ENCODE assay signal across 8 mouse cellular contexts in genomic region chr8:106718091-106718500, GRCm38 (mm10). TPM values are rescaled to one million over a fixed set of nuclear protein-coding genes. Genes with fewer than 3 reads are reported as not detected.
DNase-seq lines count a peak whose midpoint lies in the region; ATAC-seq and TF ChIP-seq lines count a peak whose summit lies in the region.

No protein-coding gene starts in this region.

- peak overlapping the region; percentile 50 for H3K4me2 ChIP-seq in heart, embryonic 14.5 days (ENCODE audit: low read length)
- 0 out of 2 replicates have a peak overlapping the region, but pooled peaks have one; percentile 13 for H3K4me2 ChIP-seq in liver, postnatal 0 days (ENCODE audit: low read depth, low read length)
- H3K4me2 ChIP-seq in neural tube, embryonic 15.5 days, result peak overlapping the region; percentile 47

- no peaks in the 10 kb centered on the region for H3K27me3 ChIP-seq in forebrain, embryonic 10.5 days (ENCODE audit: poor library complexity, severe bottlenecking)
- H3K27me3 ChIP-seq in heart, embryonic 14.5 days (ENCODE audit: control insufficient read depth, insufficient read depth, low read length), result no peaks in the 10 kb centered on the region
- no peaks in the 10 kb centered on the region for H3K27me3 ChIP-seq in liver, postnatal 0 days (ENCODE audit: insufficient read depth, low read length)
- no peaks in the 10 kb centered on the region for H3K27me3 ChIP-seq in neural tube, embryonic 15.5 days (replicated peaks)

- no peaks in the 10 kb centered on the region for H3K9me3 ChIP-seq in forebrain, embryonic 10.5 days
- no peaks in the 10 kb centered on the region for H3K9me3 ChIP-seq in heart, embryonic 14.5 days (ENCODE audit: control insufficient read depth, low read length)
- no peaks in the 10 kb centered on the region for H3K9me3 ChIP-seq in liver, postnatal 0 days (ENCODE audit: low read length)
- H3K9me3 ChIP-seq in neural tube, embryonic 15.5 days (replicated peaks), result no peaks in the 10 kb centered on the region

- H3K4me1 ChIP-seq in forebrain, embryonic 10.5 days, result peaks cover 26% of the 10 kb centered on the region
- peaks cover 8 to 13% of the 10 kb centered on the region in 2 experiments for H3K4me1 ChIP-seq in heart, embryonic 14.5 days (ENCODE audit: control insufficient read depth in 2 of 2, insufficient read depth in 2 of 2, low read length in 2 of 2)
- H3K4me1 ChIP-seq in liver, postnatal 0 days (ENCODE audit: insufficient read depth), result no peaks in the 10 kb centered on the region
- H3K4me1 ChIP-seq in neural tube, embryonic 15.5 days, result peaks cover 8% of the 10 kb centered on the region; the same call in 1 of the 2 replicates

- no peak overlapping the region for H3K27ac ChIP-seq in forebrain, embryonic 10.5 days
- H3K27ac ChIP-seq in heart, embryonic 14.5 days (replicated peaks in 1 of 2; ENCODE audit: control insufficient read depth in 1 of 2, insufficient read depth in 1 of 2, low read depth in 2 of 2, low read length in 2 of 2), result peak overlapping the region in 1 of 2 experiments; percentile 66; a peak in 3 of 4 replicates
- no peak overlapping the region for H3K27ac ChIP-seq in liver, postnatal 0 days (ENCODE audit: low read depth)
- peak overlapping the region; percentile 45; the same call in 1 of the 2 replicates for H3K27ac ChIP-seq in neural tube, embryonic 15.5 days (replicated peaks)

- 34% methylated on average over 17 of the region's 17 CpGs for WGBS in forebrain, embryonic 10.5 days
- 10% methylated on average over 17 of the region's 17 CpGs for WGBS in heart, embryonic 14.5 days
- 28% methylated on average over 17 of the region's 17 CpGs for WGBS in liver, postnatal 0 days (ENCODE audit: insufficient replicate concordance)
- WGBS in neural tube, embryonic 15.5 days, result 13% methylated on average over 17 of the region's 17 CpGs

- peak overlapping the region; percentile 54 for H3K9ac ChIP-seq in heart, embryonic 14.5 days (ENCODE audit: low read length)
- no peak overlapping the region for H3K9ac ChIP-seq in liver, postnatal 0 days (replicated peaks)
- H3K9ac ChIP-seq in neural tube, embryonic 15.5 days (replicated peaks), result 0 out of 2 replicates have a peak overlapping the region, but pooled peaks have one; percentile 33

- peaks cover 28% of the 10 kb centered on the region for H3K36me3 ChIP-seq in forebrain, embryonic 10.5 days (replicated peaks)
- peaks cover 15% of the 10 kb centered on the region for H3K36me3 ChIP-seq in heart, embryonic 14.5 days (ENCODE audit: control insufficient read depth, insufficient read depth, low read length)
- H3K36me3 ChIP-seq in liver, postnatal 0 days (replicated peaks; ENCODE audit: insufficient read depth, low read length), result 0 out of 2 replicates have a peak, but pooled peaks cover 6% of the 10 kb centered on the region
- H3K36me3 ChIP-seq in neural tube, embryonic 15.5 days, result no peaks in the 10 kb centered on the region

- no peak for TF ChIP-seq EP300 in liver, postnatal 0 days (IDR thresholded peaks at IDR 0.05; ENCODE audit: low read depth)

- peak; percentile 65 to 69 for DNase-seq in B cell, adult 2 months
- DNase-seq in brain, embryonic 18.5 days (ENCODE audit: low read depth, low spot score), result peak; percentile 57
- DNase-seq in forebrain, embryonic 10.5 days (ENCODE audit: extremely low spot score, low spot score), result peak; percentile 64
- DNase-seq in kidney, postnatal 25 days, result peak; percentile 82 to 87
- DNase-seq in liver, postnatal 0 days, result peak; percentile 71
- DNase-seq in testis, postnatal 10 days (ENCODE audit: low spot score), result peak; percentile 91

- H3K4me3 ChIP-seq in forebrain, embryonic 10.5 days, result no peak overlapping the region
- peak overlapping the region in 1 of 2 experiments; percentile 27; a peak in 1 of 4 replicates for H3K4me3 ChIP-seq in heart, embryonic 14.5 days (ENCODE audit: control insufficient read depth in 1 of 2, insufficient read depth in 1 of 2, low read depth in 1 of 2, low read length in 2 of 2)
- no peak overlapping the region for H3K4me3 ChIP-seq in liver, postnatal 0 days (ENCODE audit: low read depth, low read length)
- H3K4me3 ChIP-seq in neural tube, embryonic 15.5 days (replicated peaks), result peak overlapping the region; percentile 19; the same call in 1 of the 2 replicates

- peak; percentile 69 for TF ChIP-seq CTCF in liver, postnatal 0 days (IDR thresholded peaks at IDR 0.05; ENCODE audit: low read depth)

- ATAC-seq in heart, embryonic 14.5 days (ENCODE audit: insufficient number of reproducible peaks, insufficient read depth, low FRiP score, low read depth), result peak; percentile 47; the same call in 1 of the 2 replicates
- ATAC-seq in liver, postnatal 0 days, result no peak
- ATAC-seq in neural tube, embryonic 15.5 days (ENCODE audit: low FRiP score), result peak; percentile 80

RNA-seq across cellular contexts. Expression of gene Tango6, which starts 35.2 kb away (rescaled TPM):
- polyA plus RNA-seq in forebrain, embryonic 10.5 days (2016; fragmentation: Nextera tagmentation; extraction: Ambion mirVana), result 14.9 and 15.0 TPM in 2 replicates
- 6.9 and 7.1 TPM in 2 replicates for polyA plus RNA-seq in heart, embryonic 14.5 days (2014; fragmentation: Nextera tagmentation; extraction: Ambion mirVana)
- polyA plus RNA-seq in liver, postnatal 0 days (2015; fragmentation: Nextera tagmentation; extraction: Ambion mirVana), result 1.5 and 1.8 TPM in 2 replicates
- 6.2 and 6.8 TPM in 2 replicates for polyA plus RNA-seq in neural tube, embryonic 15.5 days (2015; fragmentation: Nextera tagmentation; extraction: Ambion mirVana)
